In the genomic region with DNA sequence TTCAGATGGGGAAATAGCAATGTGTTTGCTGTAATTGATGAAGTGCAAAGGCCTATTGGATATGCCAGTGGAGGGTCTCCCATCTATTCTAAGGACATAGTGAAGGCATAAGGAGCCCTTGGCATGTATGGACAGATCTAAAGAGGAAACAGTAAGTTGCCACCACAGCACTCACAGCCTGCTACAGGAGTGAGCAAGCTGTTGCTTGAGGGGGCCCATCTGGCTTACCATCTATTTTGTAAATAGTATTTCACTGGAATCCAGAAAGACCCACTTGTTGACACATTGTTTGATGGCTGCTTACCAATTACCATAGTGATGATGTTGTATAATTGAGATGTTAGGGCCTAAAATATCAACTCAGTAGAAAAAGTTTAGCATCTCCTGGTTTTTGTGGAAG, we compare ENCODE assay signal across 20 mouse cellular contexts. TPM values are rescaled to one million over a fixed set of nuclear protein-coding genes. Genes with fewer than 3 reads are reported as not detected.
A peak's percentile ranks its signal among the peaks of the same experiment; 100 is the strongest.
DNase-seq lines count a peak whose midpoint lies in the region.
"Had no signal": no experiment of that assay in that cellular context is flagged by ENCODE, and none has a peak within 500 bp of the region (broad histone marks: within the 10 kb centered on the region; RNA-seq: fewer than 3 reads in every experiment).

No protein-coding gene starts in this region.

- no peaks in the 10 kb centered on the region for H3K27me3 ChIP-seq in hindbrain, embryonic 10.5 days (ENCODE audit: insufficient read depth, poor library complexity, severe bottlenecking)
- H3K27me3 ChIP-seq: embryonic facial prominence, embryonic 13.5 days; heart, embryonic 12.5 days; hindbrain, embryonic 15.5 days; midbrain, embryonic 12.5 days; neural tube, embryonic 13.5 days; stomach, embryonic 15.5 days had no signal

- peaks cover 12% of the 10 kb centered on the region for H3K4me1 ChIP-seq in hindbrain, embryonic 10.5 days (replicated peaks)
- H3K4me1 ChIP-seq: heart, embryonic 12.5 days; hindbrain, embryonic 15.5 days; midbrain, embryonic 12.5 days; neural tube, embryonic 13.5 days; stomach, embryonic 15.5 days had no signal

- no peak overlapping the region for H3K4me3 ChIP-seq in hindbrain, embryonic 10.5 days
- H3K4me3 ChIP-seq: embryonic facial prominence, embryonic 13.5 days; heart, embryonic 12.5 days; hindbrain, embryonic 15.5 days; midbrain, embryonic 12.5 days; neural tube, embryonic 13.5 days; stomach, embryonic 15.5 days had no signal

- DNase-seq in testis, postnatal 10 days (ENCODE audit: low spot score): peak; percentile 14
- DNase-seq in testis, postnatal 14 days (ENCODE audit: low spot score): no peak
- peak; percentile 72 for DNase-seq in layer of hippocampus, adult 9-11 months
- DNase-seq in lung, postnatal 10 days: peak; percentile 68
- no peak for DNase-seq in urinary bladder, adult 2 months (ENCODE audit: low spot score)
- DNase-seq in hindbrain, embryonic 10.5 days (ENCODE audit: low spot score): no peak
- DNase-seq in heart, postnatal 4 days: no peak
- DNase-seq: adrenal gland, adult 2 months; cerebellum, postnatal 14 days; heart, postnatal 14 days; kidney, postnatal 36 days; right cerebral cortex, postnatal 25 days; thymus, postnatal 14 days had no signal

- H3K36me3 ChIP-seq in hindbrain, embryonic 10.5 days: no peaks in the 10 kb centered on the region
- H3K36me3 ChIP-seq: embryonic facial prominence, embryonic 13.5 days; heart, embryonic 12.5 days; hindbrain, embryonic 15.5 days; midbrain, embryonic 12.5 days; neural tube, embryonic 13.5 days; stomach, embryonic 15.5 days had no signal

- H3K27ac ChIP-seq in hindbrain, embryonic 10.5 days: no peak overlapping the region
- H3K27ac ChIP-seq: embryonic facial prominence, embryonic 13.5 days; hindbrain, embryonic 15.5 days; liver, embryonic 14.5 days; midbrain, embryonic 12.5 days; neural tube, embryonic 13.5 days; stomach, embryonic 15.5 days had no signal

- peaks cover 2% of the 10 kb centered on the region; the same call in 1 of the 2 replicates for H3K9me3 ChIP-seq in hindbrain, embryonic 10.5 days
- H3K9me3 ChIP-seq: embryonic facial prominence, embryonic 13.5 days; hindbrain, embryonic 15.5 days; midbrain, embryonic 12.5 days; stomach, embryonic 15.5 days had no signal

RNA-seq across cellular contexts. Expression of a gene that starts 20.7 kb away (rescaled TPM):
- polyA plus RNA-seq in urinary bladder, adult 2 months (2012; rRNA removed): 26.4 and 44.6 TPM in 2 replicates
- polyA plus RNA-seq in hindbrain, embryonic 10.5 days (2016; fragmentation: Nextera tagmentation; extraction: Ambion mirVana): 4.8 and 5.0 TPM in 2 replicates
- 10 to 100 TPM; 63.8 to 67.0 TPM for total RNA-seq in heart, postnatal 4 days (2021)

Comparison
In these comparisons a context has a peak if more than half of its experiments do, and no peak if none do; other contexts are left out.
1. DNase-seq: peak in testis, postnatal 10 days (single experiment), layer of hippocampus, adult 9-11 months (single experiment) and lung, postnatal 10 days (single experiment); none in testis, postnatal 14 days (single experiment), urinary bladder, adult 2 months (single experiment), hindbrain, embryonic 10.5 days (single experiment) and heart, postnatal 4 days (single experiment).